Mouse (Mus musculus) neural tube, embryonic 13.5 days (tissue): ENCODE measurements at regions not wholly inside any gene's neighbourhood (a gene's known extent, or its start where the extent isn't known, plus 50 kb on each side); places are given as distances from the start of the nearest gene placed in this dataset.

ENCODE experiments used
- ATAC-seq: fragments of 200-750 bp; cut with Nextera tagmentation; 2 replicates; pipeline ENCODE4 v1.8.0; 2017; ENCODE audit warnings: low read depth, mild to moderate bottlenecking, moderate TSS enrichment, moderate library complexity
- H3K27ac ChIP-seq: fragments of 300-500 bp; sonication (generic); replicated peaks from 2 replicates; pipeline ENCODE4 v1.5.1; 2015; ENCODE audit warnings: moderate library complexity, mild to moderate bottlenecking, inconsistent platforms
- H3K27me3 ChIP-seq: fragments of 300-500 bp; sonication (generic); 2 replicates; pipeline ENCODE4 v1.6.1; 2015; ENCODE audit warnings: mild to moderate bottlenecking, inconsistent platforms
- H3K36me3 ChIP-seq: fragments of 300-500 bp; sonication (generic); 2 replicates; pipeline ENCODE4 v1.6.1; 2015; ENCODE audit warnings: mild to moderate bottlenecking, inconsistent platforms
- H3K4me1 ChIP-seq: fragments of 300-500 bp; sonication (generic); replicated peaks from 2 replicates; pipeline ENCODE4 v1.6.1; 2015; ENCODE audit warnings: inconsistent platforms
- H3K4me2 ChIP-seq: fragments of 300-500 bp; sonication (generic); 2 replicates; pipeline ENCODE4 v1.6.1; 2015; ENCODE audit warnings: inconsistent platforms, mild to moderate bottlenecking, moderate library complexity
- H3K4me3 ChIP-seq: fragments of 300-500 bp; sonication (generic); 2 replicates; pipeline ENCODE4 v1.5.1; 2015; ENCODE audit warnings: mild to moderate bottlenecking, inconsistent platforms
- H3K9ac ChIP-seq: fragments of 300-500 bp; sonication (generic); 2 replicates; pipeline ENCODE4 v1.6.1; 2015; ENCODE audit warnings: moderate library complexity, mild to moderate bottlenecking, inconsistent platforms
- H3K9me3 ChIP-seq: fragments of 300-500 bp; sonication (generic); 2 replicates; pipeline ENCODE4 v1.6.1; 2016; ENCODE audit warnings: inconsistent platforms
- WGBS: fragments of 180-500 bp; shearing (Covaris S2); methylation state at CpG from one replicate; pipeline ENCODE4 v1.1.7; 2015; 5-methylcytosine and 5-hydroxymethylcytosine counted together

DNA sequence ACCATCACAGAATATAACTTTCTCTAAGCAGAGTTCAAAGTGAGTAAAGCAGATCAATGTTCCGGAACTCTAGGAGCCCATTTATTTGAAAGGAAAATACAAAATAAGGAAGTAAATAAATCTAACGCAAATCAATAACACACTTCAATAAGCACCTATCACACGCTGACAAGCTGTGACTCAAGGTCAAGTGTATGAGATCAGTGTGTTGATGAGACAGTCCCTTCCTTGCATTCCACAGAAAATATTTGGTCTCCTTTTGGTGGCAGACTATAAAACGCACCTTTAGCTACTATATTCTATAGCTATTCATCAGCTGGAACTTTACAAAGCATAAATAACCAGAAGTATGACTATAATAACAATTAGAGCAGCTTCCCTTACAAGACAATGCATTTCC, 286.5 kb downstream of the Rpl36a-ps1 start:
- Histone ChIP-seq H3K9me3 (no peaks in the 10 kb centered on the region), H3K9ac (no peak overlapping the region), H3K27me3 (peaks cover 55% of the 10 kb centered on the region), H3K4me2 (no peak overlapping the region), H3K27ac (no peak overlapping the region), H3K4me3 (no peak overlapping the region), H3K36me3 (no peaks in the 10 kb centered on the region), H3K4me1 (no peaks in the 10 kb centered on the region)
- ATAC-seq = no peak
- 50% methylated on average over 4 of the region's 4 CpGs for WGBS

DNA sequence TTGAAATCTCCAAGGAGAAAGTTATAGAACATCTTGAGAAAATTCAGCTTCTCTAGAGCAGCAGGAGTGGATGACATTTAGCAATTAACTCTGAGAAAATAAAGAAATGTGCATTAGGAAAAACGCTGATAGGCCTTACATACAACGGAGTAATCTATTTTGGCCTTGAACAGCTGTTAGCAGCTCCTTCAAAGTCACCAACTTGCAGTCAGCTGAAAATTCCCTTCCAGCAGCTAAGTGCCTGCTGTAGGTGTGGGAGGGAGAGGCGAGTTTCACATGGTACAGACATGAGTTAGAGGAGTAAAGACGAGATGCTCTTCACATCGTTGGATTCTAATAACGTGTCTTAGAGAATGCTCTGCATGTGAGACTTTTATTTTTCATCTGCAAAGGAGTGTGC, 290.8 kb downstream of the Rpl36a-ps1 start:
- 83% methylated on average over 6 of the region's 6 CpGs for WGBS
- ATAC-seq = no peak
- Histone ChIP-seq H3K27ac (no peak overlapping the region), H3K27me3 (peaks cover 35% of the 10 kb centered on the region), H3K4me2 (no peak overlapping the region), H3K9ac (no peak overlapping the region), H3K9me3 (no peaks in the 10 kb centered on the region), H3K4me3 (no peak overlapping the region), H3K36me3 (no peaks in the 10 kb centered on the region), H3K4me1 (no peaks in the 10 kb centered on the region)

DNA sequence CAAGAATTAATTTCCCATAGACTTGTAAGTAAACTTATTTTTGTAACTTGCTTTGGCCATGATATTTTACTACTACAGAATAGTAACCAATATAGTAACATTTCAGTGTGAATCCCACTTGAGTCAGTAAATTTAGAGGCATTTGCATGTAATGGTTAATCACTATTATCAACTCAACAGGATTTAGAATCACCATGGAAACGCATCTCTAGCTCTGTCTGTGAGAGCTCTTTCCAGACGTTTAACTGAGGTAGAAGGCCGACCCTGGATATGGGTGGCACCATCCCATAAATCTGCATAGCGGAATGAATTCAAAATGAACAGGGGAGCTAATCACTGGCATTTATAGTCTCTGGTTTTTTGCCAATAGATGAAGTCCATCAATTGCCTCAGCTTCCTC, 337.6 kb downstream of the Rpl36a-ps1 start:
- WGBS = 39% methylated on average over 4 of the region's 4 CpGs
- H3K27ac ChIP-seq = no peak overlapping the region
- ATAC-seq = no peak
- H3K4me1 ChIP-seq = no peaks in the 10 kb centered on the region
- H3K36me3 ChIP-seq = no peaks in the 10 kb centered on the region
- no peak overlapping the region for H3K4me2 ChIP-seq
- no peaks in the 10 kb centered on the region for H3K27me3 ChIP-seq
- no peak overlapping the region for H3K9ac ChIP-seq
- H3K9me3 ChIP-seq = peaks cover 4% of the 10 kb centered on the region; the same call in 1 of the 2 replicates
- no peak overlapping the region for H3K4me3 ChIP-seq

DNA sequence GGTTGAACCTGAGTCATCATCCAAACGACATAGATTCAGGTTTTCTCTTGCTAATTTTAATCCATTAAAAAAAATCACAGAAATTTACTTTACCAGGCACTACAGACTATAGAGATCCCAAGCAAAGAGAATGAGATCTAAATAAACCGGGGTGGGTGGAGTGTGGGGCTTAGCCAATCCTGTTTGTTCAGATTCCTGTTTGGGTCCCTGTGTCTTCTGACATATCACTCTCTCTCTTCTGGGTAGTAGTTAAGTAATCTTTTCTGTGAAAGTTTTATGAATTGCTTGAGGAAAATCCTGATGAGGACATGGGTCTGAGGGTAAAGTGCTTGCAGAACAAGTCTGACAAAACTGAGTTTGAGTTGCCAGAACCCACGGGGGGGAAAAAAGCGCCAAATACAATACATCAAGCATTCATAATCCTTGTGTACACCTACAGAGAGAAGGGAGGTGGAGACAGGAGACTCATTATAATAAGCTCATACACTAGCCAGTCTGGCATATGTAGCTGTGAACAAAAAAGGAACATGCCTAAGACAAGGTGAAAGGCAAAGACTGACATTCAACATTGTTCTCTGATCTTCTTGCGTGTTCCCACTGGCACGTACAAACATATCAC, 339.8 kb downstream of the Rpl36a-ps1 start:
- no peak overlapping the region for H3K9ac ChIP-seq
- H3K4me1 ChIP-seq = 0 out of 2 replicates have a peak, but pooled peaks cover 4% of the 10 kb centered on the region
- H3K36me3 ChIP-seq = no peaks in the 10 kb centered on the region
- H3K9me3 ChIP-seq = no peaks in the 10 kb centered on the region
- 82% methylated on average over 6 of the region's 6 CpGs for WGBS
- no peak overlapping the region for H3K4me2 ChIP-seq
- no peak for ATAC-seq
- no peak overlapping the region for H3K4me3 ChIP-seq
- no peaks in the 10 kb centered on the region for H3K27me3 ChIP-seq
- H3K27ac ChIP-seq = no peak overlapping the region

DNA sequence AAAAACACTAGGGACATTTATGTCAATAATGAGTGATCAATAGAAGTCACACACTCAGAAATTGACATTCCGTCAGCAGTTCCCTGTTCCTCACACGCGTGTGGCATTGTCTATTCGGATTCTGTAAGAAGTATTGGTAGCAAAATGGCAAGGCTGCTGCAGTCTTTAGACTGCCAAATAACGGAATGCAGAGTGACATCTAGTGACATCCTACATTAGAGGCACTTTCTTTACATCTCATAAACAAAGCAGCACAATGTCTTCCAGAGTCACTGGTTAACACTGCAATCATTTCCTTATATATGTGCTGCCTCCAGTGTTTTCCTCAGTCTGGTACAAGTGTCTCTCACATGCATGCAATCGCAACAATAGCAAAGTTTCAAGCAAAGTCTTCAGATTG, 342.9 kb downstream of the Rpl36a-ps1 start:
- Histone ChIP-seq H3K4me2 (no peak overlapping the region), H3K27ac (no peak overlapping the region), H3K4me1 (0 out of 2 replicates have a peak, but pooled peaks cover 4% of the 10 kb centered on the region), H3K36me3 (no peaks in the 10 kb centered on the region), H3K27me3 (0 out of 2 replicates have a peak, but pooled peaks cover 14% of the 10 kb centered on the region), H3K9me3 (no peaks in the 10 kb centered on the region), H3K9ac (no peak overlapping the region), H3K4me3 (no peak overlapping the region)
- no peak for ATAC-seq
- 77% methylated on average over 6 of the region's 6 CpGs for WGBS

DNA sequence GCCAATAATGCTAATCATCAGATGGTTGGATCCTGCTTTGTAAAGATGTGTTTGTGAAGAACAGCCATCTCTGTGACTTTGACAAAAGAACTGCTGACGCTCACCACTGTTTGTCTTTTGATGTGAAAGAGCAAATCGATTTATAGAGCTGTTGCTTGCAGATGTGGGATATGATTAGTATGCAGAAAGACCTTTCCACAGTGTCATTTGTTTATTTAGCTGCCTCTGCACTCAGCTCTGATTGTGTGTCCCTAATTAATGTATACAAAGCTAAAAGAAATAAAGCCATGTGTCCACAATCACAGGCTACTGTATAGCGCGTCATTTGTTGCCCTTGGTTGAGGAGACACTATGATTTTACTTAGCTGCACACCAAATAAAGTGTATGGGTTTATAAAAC, 343.6 kb downstream of the Rpl36a-ps1 start:
- H3K4me3 ChIP-seq = no peak overlapping the region
- H3K27ac ChIP-seq = no peak overlapping the region
- no peaks in the 10 kb centered on the region for H3K9me3 ChIP-seq
- H3K36me3 ChIP-seq = no peaks in the 10 kb centered on the region
- ATAC-seq = no peak
- no peak overlapping the region for H3K4me2 ChIP-seq
- H3K9ac ChIP-seq = no peak overlapping the region
- peaks cover 21% of the 10 kb centered on the region for H3K27me3 ChIP-seq
- WGBS = 59% methylated on average over 4 of the region's 4 CpGs
- H3K4me1 ChIP-seq = 0 out of 2 replicates have a peak, but pooled peaks cover 4% of the 10 kb centered on the region

DNA sequence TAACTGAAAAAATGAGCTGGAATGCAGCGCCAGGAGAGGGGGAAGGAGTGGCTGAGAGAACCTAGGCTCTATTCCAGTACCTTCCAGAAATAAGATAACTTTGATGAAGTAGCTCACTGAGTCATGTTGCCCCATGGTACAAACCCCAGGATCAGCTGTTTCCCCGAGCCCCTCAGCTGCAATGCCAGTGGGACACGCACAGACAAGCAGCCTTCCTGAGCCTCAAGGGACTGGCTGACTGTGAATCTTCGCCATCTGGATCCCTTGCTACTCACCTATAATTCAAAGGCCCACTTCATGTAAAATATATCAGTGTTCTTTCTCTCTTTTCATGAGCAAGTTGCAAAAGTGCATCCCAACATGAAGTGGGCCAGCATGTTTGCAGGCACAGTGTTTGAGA, 346.5 kb downstream of the Rpl36a-ps1 start:
- WGBS = 66% methylated on average over 4 of the region's 4 CpGs
- Histone ChIP-seq H3K9me3 (no peaks in the 10 kb centered on the region), H3K27me3 (peaks cover 25% of the 10 kb centered on the region), H3K36me3 (no peaks in the 10 kb centered on the region), H3K4me2 (no peak overlapping the region), H3K4me3 (no peak overlapping the region), H3K9ac (no peak overlapping the region), H3K4me1 (peaks cover 13% of the 10 kb centered on the region; the same call in 1 of the 2 replicates), H3K27ac (no peak overlapping the region)
- ATAC-seq = no peak

DNA sequence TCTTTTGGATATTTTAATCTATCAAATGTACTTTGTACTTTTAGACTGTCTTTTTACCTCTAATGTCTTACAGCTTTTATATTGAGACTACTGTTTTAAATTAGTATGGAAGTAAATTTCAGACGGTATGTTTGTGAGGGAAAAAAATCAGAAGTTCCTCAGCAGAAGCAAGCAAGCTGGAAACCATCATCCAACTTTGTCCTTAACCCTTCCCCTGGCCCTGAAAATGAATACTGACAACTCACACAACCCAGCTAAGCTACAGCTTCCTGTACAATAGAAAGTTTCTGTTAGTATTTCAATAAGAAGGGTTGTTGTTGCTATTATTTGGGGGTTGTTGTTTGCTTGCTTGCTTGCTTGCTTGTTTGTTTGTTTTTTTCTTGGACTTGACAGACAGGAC, 350.4 kb downstream of the Rpl36a-ps1 start:
- no peaks in the 10 kb centered on the region for H3K9me3 ChIP-seq
- H3K27ac ChIP-seq = no peak overlapping the region
- H3K9ac ChIP-seq = no peak overlapping the region
- H3K36me3 ChIP-seq = no peaks in the 10 kb centered on the region
- no peak overlapping the region for H3K4me2 ChIP-seq
- no peak overlapping the region for H3K4me3 ChIP-seq
- peaks cover 30% of the 10 kb centered on the region for H3K27me3 ChIP-seq
- ATAC-seq = no peak
- 69% methylated on average over 1 of the region's 1 CpGs for WGBS
- H3K4me1 ChIP-seq = peaks cover 11% of the 10 kb centered on the region; the same call in 1 of the 2 replicates

DNA sequence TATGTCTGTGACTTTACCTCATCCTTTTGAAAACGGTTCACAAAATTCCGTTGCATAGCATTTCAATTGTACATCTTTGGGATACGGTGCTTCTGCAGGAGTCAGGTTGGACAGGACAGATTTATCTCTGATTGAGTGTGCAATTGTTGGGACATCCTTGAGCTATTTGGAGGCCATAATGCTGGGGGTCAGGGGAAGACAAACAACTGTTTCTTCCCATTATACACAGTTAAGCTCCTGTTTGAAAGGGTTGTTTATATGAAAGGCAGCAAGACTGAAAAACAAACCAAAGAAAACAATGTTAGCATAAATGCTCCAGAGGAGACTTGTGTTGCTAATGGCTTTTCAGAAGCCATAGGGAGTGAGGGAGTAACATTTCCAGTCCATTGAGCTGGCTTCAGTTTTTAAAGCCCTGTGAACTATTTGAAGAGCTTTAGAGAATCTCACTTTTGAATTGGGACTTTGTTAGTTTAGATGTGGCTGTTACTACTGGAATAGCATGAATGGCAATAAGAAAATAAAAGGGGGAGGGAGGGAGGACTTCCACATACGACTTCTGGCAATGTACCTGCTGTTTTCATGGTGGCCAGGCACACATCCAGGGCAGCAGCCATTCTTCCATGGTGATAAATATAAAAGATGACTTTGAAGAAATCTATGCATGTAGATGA, 351.3 kb downstream of the Rpl36a-ps1 start:
- peak; percentile 56 for ATAC-seq

DNA sequence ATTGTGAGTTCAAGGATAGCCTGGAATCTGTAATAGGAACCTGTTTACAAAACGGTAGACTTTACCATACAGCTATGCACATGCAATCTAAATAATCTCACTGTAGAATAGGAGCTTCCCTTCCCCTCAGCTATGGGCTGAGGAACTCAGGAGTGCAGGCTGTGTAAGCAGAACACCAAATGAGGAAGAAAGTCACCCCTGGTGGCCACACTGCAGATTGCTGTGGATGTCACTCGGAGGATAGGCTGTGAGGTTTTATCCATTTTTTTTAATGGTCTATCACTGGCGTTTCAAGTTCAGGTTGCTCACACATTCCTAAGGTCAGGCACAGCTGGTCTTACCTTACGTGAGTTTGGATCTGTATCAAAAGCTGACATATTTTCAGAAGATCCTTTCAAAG, 365.1 kb downstream of the Rpl36a-ps1 start:
- 86% methylated on average over 4 of the region's 4 CpGs for WGBS
- H3K4me1 ChIP-seq = no peaks in the 10 kb centered on the region
- no peaks in the 10 kb centered on the region for H3K27me3 ChIP-seq
- H3K4me2 ChIP-seq = no peak overlapping the region
- 0 out of 2 replicates have a peak, but pooled peaks cover 5% of the 10 kb centered on the region for H3K9me3 ChIP-seq
- no peak overlapping the region for H3K27ac ChIP-seq
- ATAC-seq = no peak
- no peaks in the 10 kb centered on the region for H3K36me3 ChIP-seq
- no peak overlapping the region for H3K9ac ChIP-seq
- no peak overlapping the region for H3K4me3 ChIP-seq

More for the DNA sequence above, 351.3 kb downstream of the Rpl36a-ps1 start:
- Histone ChIP-seq H3K36me3 (no peaks in the 10 kb centered on the region), H3K9ac (no peak overlapping the region), H3K4me2 (no peak overlapping the region), H3K4me3 (no peak overlapping the region), H3K9me3 (no peaks in the 10 kb centered on the region), H3K27me3 (peaks cover 27% of the 10 kb centered on the region), H3K27ac (no peak overlapping the region), H3K4me1 (peaks cover 11% of the 10 kb centered on the region; the same call in 1 of the 2 replicates)
- WGBS = 22% methylated on average over 4 of the region's 4 CpGs

DNA sequence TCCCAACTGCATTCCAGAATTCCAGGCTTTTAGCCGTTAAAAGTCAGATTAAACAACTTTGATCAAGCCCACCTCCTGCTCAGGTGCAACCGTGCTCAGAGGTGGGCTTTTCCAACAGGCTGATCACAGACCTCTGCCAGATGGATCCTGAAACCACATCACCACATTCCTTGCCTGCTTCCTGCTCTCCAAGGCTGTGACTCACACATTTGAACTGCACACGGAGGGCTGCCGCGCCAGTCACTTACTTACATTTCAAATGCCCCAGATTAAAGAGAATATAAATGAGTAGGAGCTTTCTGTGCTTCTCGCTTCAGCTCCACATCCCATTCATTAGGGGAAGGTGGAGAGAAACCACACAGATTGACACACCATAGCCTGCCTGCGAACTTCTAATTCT, 367.6 kb downstream of the Rpl36a-ps1 start:
- no peak overlapping the region for H3K4me2 ChIP-seq
- no peak overlapping the region for H3K4me3 ChIP-seq
- no peak overlapping the region for H3K9ac ChIP-seq
- H3K36me3 ChIP-seq = no peaks in the 10 kb centered on the region
- H3K27ac ChIP-seq = no peak overlapping the region
- ATAC-seq = no peak
- H3K4me1 ChIP-seq = no peaks in the 10 kb centered on the region
- H3K9me3 ChIP-seq = 0 out of 2 replicates have a peak, but pooled peaks cover 6% of the 10 kb centered on the region
- 72% methylated on average over 7 of the region's 7 CpGs for WGBS
- H3K27me3 ChIP-seq = no peaks in the 10 kb centered on the region

DNA sequence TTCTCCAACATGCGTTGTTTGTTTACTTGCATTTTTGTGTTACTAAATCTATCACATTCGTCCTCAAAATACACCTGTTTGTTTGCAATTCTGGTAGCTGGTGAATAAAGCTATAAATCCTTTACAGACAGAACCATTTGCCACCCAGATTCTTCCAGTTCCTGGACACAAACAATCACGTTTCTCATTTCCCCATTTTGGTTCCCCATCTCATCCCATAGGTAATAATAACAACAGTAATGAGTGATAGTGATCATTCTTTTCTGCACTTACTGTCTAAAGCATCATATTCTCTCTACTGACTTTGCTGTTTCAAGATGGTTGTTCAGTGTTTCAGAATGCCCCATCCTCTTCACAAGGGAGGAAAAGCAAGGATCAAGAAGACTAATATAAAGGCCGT, 368.3 kb downstream of the Rpl36a-ps1 start:
- Histone ChIP-seq H3K36me3 (no peaks in the 10 kb centered on the region), H3K4me3 (no peak overlapping the region), H3K9me3 (0 out of 2 replicates have a peak, but pooled peaks cover 6% of the 10 kb centered on the region), H3K27ac (no peak overlapping the region), H3K27me3 (no peaks in the 10 kb centered on the region), H3K4me1 (no peaks in the 10 kb centered on the region), H3K4me2 (no peak overlapping the region), H3K9ac (no peak overlapping the region)
- ATAC-seq = no peak
- 91% methylated on average over 4 of the region's 4 CpGs for WGBS
